Mouse (Mus musculus) mouse embryonic stem cell (cell line): ENCODE results near the gene Aldh16a1.

Experiments used
- in situ Hi-C, 2 experiments: fragments of 300-500 bp; cut with MboI; formaldehyde crosslinking; loops; 1 replicate in 1 of 2; 3 replicates in 1 of 2; pipeline ENCODE4 v1.14.3; 2019 to 2020; ENCODE audit warnings: low sequenced_read_pairs in 2 of 2, low pct_unique_long_range_greater_than_20kb in 1 of 2, mixed read lengths in 1 of 2; ENCODE audit not compliant: unreplicated experiment in 1 of 2

The Aldh16a1 gene

DNA sequence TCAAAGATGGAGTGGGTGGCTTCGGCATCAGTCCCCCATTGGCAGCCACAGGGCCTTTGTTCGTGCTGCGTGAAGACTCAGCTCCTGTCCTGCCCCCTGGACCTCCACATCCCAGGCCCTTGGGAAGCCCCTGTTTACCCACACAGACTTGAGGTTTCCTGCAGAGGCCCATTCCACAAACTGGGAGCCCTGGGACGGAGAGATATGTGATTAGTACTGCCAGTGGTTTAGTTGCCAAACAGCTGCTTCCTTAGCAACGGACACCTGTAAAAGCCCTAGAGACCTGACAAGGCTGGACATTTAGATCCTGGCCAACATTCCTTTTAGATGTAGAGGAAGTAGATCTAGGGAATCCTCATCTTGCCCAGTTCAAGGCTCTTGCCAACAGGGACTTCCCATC, 12.5 kb downstream of the Aldh16a1 start:
- in situ Hi-C loops, result no loop called here

DNA sequence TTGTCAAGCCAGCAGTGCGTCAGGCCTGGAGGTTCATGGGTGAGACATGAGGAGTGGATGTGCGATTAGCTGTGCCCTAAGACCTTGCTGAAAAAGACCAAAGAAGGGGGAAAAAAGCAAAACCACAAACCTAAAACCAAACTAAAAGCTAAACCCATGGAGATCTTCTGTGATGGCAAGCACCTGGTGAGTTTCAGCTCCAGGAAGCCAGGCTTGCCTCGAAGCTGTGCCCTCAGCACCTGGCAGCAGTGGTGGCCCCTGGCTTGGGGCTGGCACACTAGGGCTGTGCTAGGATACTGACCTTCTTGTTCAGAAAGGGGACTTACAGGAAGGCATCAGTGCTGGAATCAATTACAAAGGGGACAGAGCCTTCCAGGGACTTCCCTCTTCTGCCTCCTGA, 13.1 kb downstream of the Aldh16a1 start:
- in situ Hi-C loops, result no loop called here

DNA sequence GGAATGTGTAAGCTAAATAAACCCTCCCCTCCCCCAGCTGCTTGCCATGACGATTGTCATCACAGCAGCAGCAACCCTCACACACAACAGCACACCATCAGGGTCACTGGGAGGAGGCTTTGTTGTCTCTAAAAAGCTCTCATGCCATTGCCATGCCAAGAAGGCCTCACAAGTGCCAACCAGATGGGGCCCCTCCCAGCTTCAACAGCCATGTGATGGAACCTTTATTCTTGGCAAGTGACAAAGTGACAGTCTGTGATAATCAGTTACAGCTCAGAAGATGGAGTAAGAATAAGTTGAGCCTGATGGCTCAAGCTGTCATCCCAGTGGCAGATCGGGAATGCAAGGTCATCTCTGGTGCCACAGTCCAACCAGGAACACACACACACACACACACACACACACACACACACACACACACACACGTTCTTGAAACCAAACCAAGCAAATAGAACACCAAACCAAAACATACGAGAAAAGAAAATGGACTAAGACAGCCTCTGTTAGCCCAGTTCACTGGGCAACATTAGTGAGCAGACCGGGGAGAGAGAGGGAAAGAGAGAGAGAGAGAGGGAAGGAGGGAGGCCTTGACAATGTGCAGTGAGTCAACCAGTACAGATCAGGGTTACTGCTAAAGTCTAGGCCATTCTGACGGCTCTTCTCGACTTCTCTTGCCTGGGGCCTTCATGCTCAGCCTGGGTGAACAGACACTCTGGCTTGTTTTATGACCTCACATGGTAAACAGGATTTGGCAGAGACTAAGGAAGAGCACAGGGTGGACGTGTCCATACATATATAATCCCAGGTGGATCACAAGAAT, 14.3 kb downstream of the Aldh16a1 start:
- in situ Hi-C loops, result no loop called here

- in situ Hi-C loops, result no loop called here
These were observed 16.0 kb downstream of the Aldh16a1 start for GRCm38 (mm10) chr7:45138403-45138802.

DNA sequence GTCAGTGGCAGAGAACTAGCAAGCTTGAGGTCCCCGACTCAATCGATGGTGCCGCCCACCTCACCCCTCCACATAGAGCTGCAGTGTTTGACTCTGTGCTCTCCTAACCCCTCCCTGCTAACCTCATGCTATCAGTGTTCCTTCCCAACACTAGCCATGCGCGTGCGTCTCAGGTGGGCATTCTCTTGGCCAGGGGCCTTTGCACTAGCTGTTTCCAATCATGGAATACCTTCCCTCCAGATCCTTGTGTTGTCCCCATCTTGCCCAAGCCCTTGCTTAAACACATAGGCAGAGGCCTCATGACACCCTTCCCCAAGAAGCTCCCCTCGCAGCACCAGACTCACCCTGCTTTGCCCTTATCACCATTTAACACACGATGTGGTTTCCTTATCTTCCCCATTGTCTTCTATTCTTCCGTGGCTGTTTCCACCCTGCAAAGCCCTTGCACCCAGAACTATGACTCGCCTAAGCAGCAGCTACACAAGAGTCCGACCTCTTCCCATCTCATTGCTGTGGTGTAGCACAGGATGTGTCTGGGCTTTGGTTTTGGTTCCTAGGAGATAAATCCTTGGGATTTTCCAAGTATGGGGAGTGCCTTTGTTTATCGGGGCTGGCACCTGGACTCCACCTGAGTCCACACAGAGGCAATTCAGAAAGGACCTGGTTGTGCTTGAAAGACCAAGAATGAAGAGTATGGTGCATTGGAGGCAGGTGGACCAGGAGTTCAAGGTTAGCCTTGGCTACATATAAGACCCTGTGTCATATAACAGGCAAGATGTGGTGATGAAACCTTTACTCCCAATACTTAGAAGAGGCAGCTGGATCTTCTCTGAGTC, 17.0 kb downstream of the Aldh16a1 start:
- in situ Hi-C loops, result no loop called here

GRCm38 (mm10) chr7:45135993-45136567, 18.3 kb downstream of the Aldh16a1 start, which contains the start of the genes Gm45713 and Flt3l:
Gene Gm45713 (minus strand): TSS chr7:45136231.
Gene Flt3l (minus strand): TSS chr7:45136432.
- in situ Hi-C loops, result no loop called here

- in situ Hi-C loops, result no loop called here
These were observed 19.0 kb downstream of the Aldh16a1 start for GRCm38 (mm10) chr7:45135370-45135769.

- in situ Hi-C loops, result no loop called here
These were observed 19.8 kb downstream of the Aldh16a1 start for GRCm38 (mm10) chr7:45134544-45135026.

DNA sequence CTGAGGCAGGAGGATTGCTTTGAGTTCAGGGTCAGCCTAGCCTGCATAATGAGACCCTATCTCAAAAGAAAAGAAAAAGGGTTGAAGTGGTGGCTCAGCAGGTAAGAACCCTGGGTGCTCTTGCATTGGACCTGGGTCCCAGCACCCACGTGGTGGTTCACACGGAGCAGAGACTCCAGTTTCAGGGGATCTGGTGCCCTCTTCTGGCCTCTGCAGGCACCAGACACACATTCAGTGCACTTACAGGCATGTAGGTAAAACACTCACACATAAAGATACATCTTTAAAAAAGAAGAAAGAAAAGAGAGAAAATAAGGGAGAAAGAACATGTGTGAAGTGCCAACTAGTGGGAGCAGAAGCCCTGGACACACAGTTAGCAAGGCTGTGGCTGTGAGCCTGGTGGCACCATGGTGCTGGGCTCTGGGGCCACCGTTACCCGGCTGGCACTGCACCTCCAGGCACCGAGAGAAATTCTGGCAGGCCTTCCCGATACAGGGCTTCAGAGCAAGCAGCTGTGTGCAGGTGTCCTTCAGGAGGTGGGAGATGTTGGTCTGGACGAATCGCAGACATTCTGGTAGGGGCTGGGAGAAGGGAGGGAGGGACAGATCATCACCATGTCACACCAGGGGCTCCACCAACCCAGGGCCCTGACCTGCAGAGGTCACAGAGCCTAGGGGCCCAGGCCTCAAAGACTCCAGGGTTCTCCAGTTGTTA, 20.8 kb downstream of the Aldh16a1 start:
- in situ Hi-C loops, result no loop called here

DNA sequence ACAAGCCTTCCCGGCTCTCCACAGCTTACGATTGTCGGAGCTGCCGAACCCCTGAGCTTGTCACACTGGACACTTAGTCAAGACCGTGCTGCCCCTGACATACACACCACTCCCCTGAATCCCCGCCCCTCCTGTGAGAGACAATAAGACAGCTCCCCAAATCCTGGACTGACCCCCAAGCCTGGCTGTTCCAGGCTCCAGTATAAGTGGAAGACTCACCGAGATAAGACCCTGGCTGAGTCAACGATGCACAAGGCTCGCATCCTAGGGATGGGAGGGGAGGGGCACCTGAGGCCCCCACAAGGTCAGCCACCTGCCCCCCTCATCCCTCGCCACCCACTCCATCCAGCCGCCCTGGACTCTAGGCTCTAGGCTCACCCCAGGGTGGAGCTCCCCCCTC, 22.5 kb downstream of the Aldh16a1 start:
- in situ Hi-C loops, result no loop called here

DNA sequence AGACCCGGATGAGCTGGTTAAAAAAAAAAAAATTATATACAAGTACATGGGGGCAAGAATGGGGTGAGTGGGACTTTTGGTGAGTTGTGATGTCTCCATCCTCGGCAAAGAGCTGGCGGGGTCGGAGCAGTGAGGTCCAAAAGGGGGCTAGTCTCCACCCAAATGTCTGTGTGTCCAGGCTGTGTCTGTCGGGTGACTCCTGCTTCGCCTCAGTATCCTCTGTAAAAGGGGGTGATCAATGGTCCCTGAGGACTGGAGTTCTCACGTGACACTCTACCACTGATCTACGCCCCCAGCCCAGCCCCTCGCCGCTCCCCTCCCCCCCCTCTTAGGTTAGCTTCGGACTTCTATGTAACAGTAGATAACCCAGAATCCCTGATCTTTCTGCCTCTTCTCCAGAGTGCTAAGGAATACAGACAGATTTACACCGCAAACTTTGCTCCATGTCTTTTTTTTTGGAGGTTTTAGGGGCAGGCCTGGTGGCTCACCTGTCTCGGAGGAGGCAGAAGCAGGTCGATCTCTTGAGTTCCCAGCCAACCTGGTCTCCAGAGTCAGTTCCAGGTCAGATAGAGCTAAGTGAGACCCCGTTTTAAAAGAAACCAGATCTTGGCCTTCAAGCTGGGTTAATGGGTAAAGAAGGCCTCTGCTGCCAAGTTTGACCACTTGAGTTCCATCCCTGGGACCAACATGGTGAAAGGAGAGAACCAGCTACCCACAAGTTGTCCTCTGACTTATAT, 24.4 kb downstream of the Aldh16a1 start:
- in situ Hi-C loops, result no loop called here

DNA sequence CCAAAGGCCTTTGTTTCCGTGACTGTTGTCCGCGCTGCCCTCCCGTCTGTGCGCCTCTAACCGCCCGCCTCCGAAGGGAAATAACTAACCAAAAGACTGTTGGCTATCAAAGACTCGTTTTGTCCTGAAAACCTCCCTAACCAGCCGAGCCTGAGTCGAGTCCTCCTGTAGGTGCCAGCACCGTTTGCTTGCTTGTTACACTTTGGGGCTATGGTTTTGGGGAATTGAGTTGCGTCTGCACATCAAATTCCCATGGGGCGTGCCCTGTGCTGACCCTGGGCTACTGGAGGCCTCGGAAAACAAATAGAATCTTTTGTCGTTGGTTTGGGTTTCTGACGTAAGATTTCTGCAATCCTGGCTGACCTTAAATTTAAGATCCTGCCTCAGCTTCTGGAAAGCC, 25.1 kb downstream of the Aldh16a1 start:
- in situ Hi-C loops, result no loop called here

GRCm38 (mm10) chr7:45128624-45129246, 25.6 kb downstream of the Aldh16a1 start, which contains the start of gene Rpl13a:
Gene Rpl13a (minus strand): TSS chr7:45128761.
- in situ Hi-C loops, result no loop called here

- in situ Hi-C loops, result no loop called here
These were observed 26.6 kb downstream of the Aldh16a1 start for GRCm38 (mm10) chr7:45127700-45128224.

- in situ Hi-C loops, result no loop called here
These were observed 27.3 kb downstream of the Aldh16a1 start for GRCm38 (mm10) chr7:45126844-45127699.

GRCm38 (mm10) chr7:45126147-45126843, 28.1 kb downstream of the Aldh16a1 start:
- in situ Hi-C loops, result no loop called here
